Mouse (Mus musculus) duodenum, adult 2 months (tissue): ENCODE results near the gene Tbc1d10a. TPM values are rescaled to one million over a fixed set of nuclear protein-coding genes. Genes with fewer than 3 reads are reported as not detected.

ENCODE experiments used
- polyA plus RNA-seq: library from polyadenylated mRNA; depleted of rRNA; stranded (reverse); fragments of >200 nt; gene quantifications from 2 replicates; pipeline ENCODE4 v1.2.3, GENCODE M21; 2012; ENCODE audit warnings: low replicate concordance; rRNA removed

Gene Tbc1d10a
- 29.9 and 52.6 TPM in 2 replicates for polyA plus RNA-seq

GRCm38 (mm10) chr11:4186486-4187317 is at the start of gene Tbc1d10a:
Tbc1d10a (plus strand) TSS chr11:4186789.

GRCm38 (mm10) chr11:4159808-4160708 is 26.5 kb upstream of the Tbc1d10a start, which contains the start of the genes Ccdc157 and Sf3a1:
Ccdc157 (minus strand) TSS chr11:4160293.
Sf3a1 (plus strand) TSS chr11:4160350.

GRCm38 (mm10) chr11:4217914-4218629 is 31.5 kb downstream of the Tbc1d10a start, which contains the start of gene Castor1:
Castor1 (plus strand) TSS chr11:4218225.

GRCm38 (mm10) chr11:4235665-4236545 is 49.3 kb downstream of the Tbc1d10a start, which contains the start of gene Osm:
Osm (plus strand) TSS chr11:4236420.

GRCm38 (mm10) chr11:4256846-4257607 is 70.4 kb downstream of the Tbc1d10a start, which contains the start of gene Lif:
Lif (plus strand) TSS chr11:4257557.

Other genes starting within 250 kb of the Tbc1d10a start
- 14.9 and 22.0 TPM in 2 replicates for gene Pes1, start 222.8 kb upstream of the Tbc1d10a start, polyA plus RNA-seq
- gene 4930556J24Rik, start 210.0 kb upstream of the Tbc1d10a start, polyA plus RNA-seq: 0.07 and 0.14 TPM in 2 replicates
- gene Gal3st1, start 203.2 kb upstream of the Tbc1d10a start, polyA plus RNA-seq: 133 and 187 TPM in 2 replicates
- gene Sec14l4, start 155.3 kb upstream of the Tbc1d10a start, polyA plus RNA-seq: 0.12 and 0.19 TPM in 2 replicates
- not detected in 2 replicates for gene Sec14l3, start 121.9 kb upstream of the Tbc1d10a start, polyA plus RNA-seq
- gene Mtfp1, start 91.3 kb upstream of the Tbc1d10a start, polyA plus RNA-seq: 48.5 and 49.0 TPM in 2 replicates
- 31.2 and 70.7 TPM in 2 replicates for gene Sec14l2, start 63.4 kb upstream of the Tbc1d10a start, polyA plus RNA-seq
- gene Rnf215, start 51.6 kb upstream of the Tbc1d10a start, polyA plus RNA-seq: 12.4 and 20.5 TPM in 2 replicates
- 1.2 and 2.2 TPM in 2 replicates for gene Ccdc157, start 26.5 kb upstream of the Tbc1d10a start, polyA plus RNA-seq
- 19.7 and 24.3 TPM in 2 replicates for gene Sf3a1, start 26.4 kb upstream of the Tbc1d10a start, polyA plus RNA-seq
- gene Castor1, start 31.4 kb downstream of the Tbc1d10a start, polyA plus RNA-seq: 4.0 and 5.2 TPM in 2 replicates
- gene Osm, start 49.6 kb downstream of the Tbc1d10a start, polyA plus RNA-seq: 0.05 and 0.26 TPM in 2 replicates
- 2.9 and 4.1 TPM in 2 replicates for gene Lif, start 70.8 kb downstream of the Tbc1d10a start, polyA plus RNA-seq